Mouse (Mus musculus) ES-E14 (cell line): Measurements from ENCODE around the gene Hk1.

Experiments used
- CHD2 ChIP-seq: IDR thresholded peaks from 2 replicates; pipeline ENCODE4 v1.6.1; 2014; ENCODE audit warnings: mild to moderate bottlenecking, low read depth, low read length, inconsistent platforms
- HCFC1 ChIP-seq: IDR thresholded peaks from 2 replicates; pipeline ENCODE4 v1.6.1; 2012; ENCODE audit warnings: low read length, inconsistent platforms, borderline replicate concordance; ENCODE audit not compliant: insufficient read depth
- MAFK ChIP-seq: IDR thresholded peaks from 2 replicates; pipeline ENCODE4 v1.6.1; 2014; ENCODE audit warnings: mild to moderate bottlenecking, low read depth, low read length, inconsistent platforms; ENCODE audit not compliant: insufficient read depth
- ZNF384 ChIP-seq: IDR thresholded peaks from 2 replicates; pipeline ENCODE4 v1.6.1; 2012; ENCODE audit warnings: low read depth, low read length, inconsistent platforms

- TF ChIP-seq ZNF384: no peak
- TF ChIP-seq HCFC1: no peak
- TF ChIP-seq MAFK: no peak
- TF ChIP-seq CHD2: no peak
Measured at GRCm38 (mm10) chr10:62279671-62280070, 100.0 kb downstream of the Hk1 start.
